Mouse (Mus musculus) MN1 (cell line): ENCODE measurements around the gene Ddx20.

ENCODE experiments used
- DNase-seq: peaks from one replicate; pipeline ENCODE4 v3.0.0-alpha.2; 2016; ENCODE audit warnings: low spot score

Ddx20 gene

GRCm38 (mm10) chr3:105666996-105667523 lies 20.3 kb downstream of the Ddx20 start:
- DNase-seq, result no peak

GRCm38 (mm10) chr3:105665105-105665765 lies 22.1 kb downstream of the Ddx20 start:
- no peak for DNase-seq

- no peak for DNase-seq
Observed at GRCm38 (mm10) chr3:105663043-105663442, 24.3 kb downstream of the Ddx20 start.

GRCm38 (mm10) chr3:105660530-105660929 lies 26.8 kb downstream of the Ddx20 start:
- DNase-seq, result no peak

GRCm38 (mm10) chr3:105655031-105655585 lies 32.3 kb downstream of the Ddx20 start:
- no peak for DNase-seq

DNA sequence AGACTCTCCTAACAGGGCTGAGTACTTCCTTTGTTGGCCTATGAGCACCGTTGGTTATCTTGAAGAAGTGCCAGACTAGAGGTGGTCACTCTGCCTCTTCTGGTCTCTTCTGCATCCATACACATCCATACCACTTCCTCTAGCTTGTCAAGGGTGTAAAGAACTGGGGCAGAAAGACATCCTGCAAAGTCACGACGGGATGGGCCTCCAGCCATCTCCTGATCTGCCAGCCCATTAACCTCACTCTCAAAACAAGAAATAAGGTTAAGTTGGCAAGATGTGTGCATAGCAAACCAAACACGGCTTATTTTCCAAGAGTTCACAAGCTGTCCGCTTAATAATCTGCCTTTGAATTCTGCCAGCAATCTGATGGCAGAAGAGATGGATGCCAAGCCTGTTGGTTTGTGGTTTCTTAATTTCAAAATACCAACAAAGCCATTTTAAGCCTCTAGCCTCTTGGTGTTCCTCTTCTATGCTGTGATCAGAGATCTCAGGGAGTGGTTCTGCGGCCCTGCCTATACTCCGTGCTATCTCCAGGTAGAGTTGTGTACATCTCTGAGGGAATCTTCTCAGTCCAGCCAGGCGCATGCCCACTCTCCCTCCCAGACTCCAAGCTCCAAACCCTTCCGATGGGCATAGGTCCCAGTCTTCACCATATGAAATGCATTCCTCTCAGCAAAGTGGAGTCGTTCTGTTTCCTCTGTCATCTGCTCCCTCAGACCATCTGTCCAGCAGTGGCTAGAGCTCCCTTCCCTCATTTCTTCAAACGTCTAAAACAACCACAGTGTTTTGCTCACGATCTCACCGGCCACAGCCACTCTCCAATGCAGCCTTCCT lies 33.6 kb downstream of the Ddx20 start:
- no peak for DNase-seq

DNA sequence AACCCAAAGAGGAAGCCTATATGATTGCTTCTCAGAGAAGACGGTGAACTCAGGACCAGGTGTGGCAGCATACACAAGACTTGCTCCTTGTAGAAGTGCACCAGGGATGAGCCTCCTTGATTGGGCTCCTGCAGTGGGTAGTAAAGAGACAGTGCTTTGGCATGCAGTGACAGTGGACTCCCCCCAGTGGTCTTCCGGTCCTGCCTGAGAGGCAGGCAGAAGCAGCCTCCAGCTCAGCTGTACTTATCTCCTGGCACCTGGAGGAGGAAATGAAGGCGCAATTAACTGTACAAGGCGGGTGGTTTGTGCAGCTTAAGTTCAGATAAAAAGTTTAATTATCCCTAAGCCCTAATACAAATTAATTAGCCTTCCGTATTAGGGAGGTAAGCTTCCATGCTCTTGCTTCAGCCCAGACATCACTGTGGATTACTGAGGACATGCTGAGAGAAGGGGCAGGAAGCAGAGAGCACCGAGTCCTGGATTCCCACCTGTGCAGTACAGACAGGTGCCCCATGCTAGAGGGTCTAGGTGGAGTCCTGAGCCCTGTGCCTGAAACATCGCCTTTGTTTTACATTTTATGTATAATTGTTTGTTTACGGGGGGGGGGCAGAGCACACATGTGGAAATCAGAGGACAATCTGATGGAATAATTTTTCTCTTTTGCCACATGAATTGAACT lies 38.3 kb downstream of the Ddx20 start:
- DNase-seq, result no peak

DNA sequence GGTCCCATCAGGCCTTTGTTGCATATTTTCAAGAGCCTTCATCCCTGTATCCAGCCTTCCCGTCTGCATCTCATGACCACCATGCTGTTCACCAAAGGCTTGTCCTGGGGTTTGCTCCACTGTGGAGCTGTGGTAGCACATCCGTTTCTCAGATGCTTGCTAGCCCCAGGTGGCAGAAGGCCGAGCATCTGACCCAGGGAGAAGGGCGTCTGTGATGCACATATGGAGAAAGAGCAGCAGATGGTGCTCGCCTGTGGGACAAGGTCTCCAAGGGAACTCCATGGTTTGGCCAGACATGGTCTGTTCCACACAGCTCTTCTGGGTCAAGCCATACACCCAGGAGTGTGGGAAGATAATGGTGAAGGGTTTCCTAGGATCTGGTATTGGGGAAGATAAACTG lies 43.8 kb downstream of the Ddx20 start:
- DNase-seq, result no peak

DNA sequence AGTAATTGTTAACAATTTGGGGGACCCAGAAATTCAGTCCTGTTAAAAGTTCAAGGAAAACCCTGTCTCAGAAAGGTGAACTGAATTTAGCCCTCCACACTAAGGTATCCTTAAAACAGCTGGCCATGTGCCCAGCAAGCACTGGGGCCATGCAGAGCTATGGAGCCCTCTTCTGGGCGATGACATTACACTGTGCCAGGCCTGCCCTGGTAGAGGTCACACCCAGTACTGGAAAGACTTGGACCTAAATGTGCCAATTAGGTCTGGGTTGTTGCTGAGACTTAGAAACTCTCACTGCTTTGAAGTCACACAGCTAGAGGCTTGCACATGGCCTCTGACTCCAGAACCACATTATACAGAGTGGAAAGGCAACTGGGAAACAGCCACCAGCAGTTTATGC lies 45.2 kb downstream of the Ddx20 start:
- DNase-seq, result no peak

DNA sequence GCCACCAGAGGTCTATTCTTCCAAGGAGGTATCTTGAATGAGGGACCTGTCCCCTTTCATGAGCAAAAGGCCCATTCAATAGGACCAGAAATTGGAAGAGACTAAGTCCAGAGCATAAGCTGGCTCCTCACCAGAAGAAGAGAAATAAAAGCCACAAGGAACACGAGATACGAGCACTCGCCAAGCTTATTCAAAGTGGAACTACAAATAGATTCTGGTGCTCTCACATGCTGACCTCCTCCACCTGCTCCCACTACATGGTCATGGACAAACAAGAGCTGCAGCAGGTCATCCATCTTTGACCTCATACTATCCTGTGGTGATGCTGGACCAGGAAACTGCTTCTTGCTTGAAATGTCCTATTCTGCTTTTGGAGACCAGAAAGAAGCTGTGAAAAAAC lies 54.4 kb downstream of the Ddx20 start:
- no peak for DNase-seq

DNA sequence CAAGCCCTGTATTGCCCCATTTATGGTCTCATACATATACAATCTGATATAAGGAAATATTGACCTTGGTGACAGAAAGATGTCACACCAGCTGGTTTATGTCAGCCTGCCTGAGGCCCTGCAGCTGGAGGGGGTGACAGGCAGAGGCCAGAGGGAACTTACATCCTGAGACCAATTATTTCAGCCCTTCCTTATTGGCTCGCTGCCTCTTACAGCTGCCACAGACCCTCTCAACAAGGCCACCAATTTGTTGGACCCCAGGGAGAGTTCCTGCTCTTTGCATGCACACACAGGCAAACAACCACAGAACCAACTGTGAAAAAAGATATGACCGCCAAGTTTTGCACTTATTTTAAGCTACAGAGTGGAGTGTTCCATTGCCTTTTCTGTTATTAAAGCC lies 55.1 kb downstream of the Ddx20 start:
- DNase-seq, result no peak
